Mouse (Mus musculus) gastrocnemius, postnatal 4 days (tissue): Measurements from ENCODE around the gene Pitx1. TPM values are rescaled to one million over a fixed set of nuclear protein-coding genes. Genes with fewer than 3 reads are reported as not detected.
A peak's percentile ranks its signal among the peaks of the same experiment; 100 is the strongest.

Source experiments
- DNase-seq, 2 experiments: peaks; one replicate each; pipeline ENCODE4 v3.0.0; 2021 to 2022; ENCODE audit warnings: low spot score in 2 of 2, mixed read lengths in 2 of 2
- total RNA-seq, 2 experiments: library from RNA; stranded (reverse); gene quantifications; 2 replicates each; pipeline ENCODE4 v1.2.3; 2021

The Pitx1 gene
- total RNA-seq, 2 experiments from 2014 or later: 5.3 to 5.8 TPM

- no peak for DNase-seq
Observed at GRCm38 (mm10) chr13:55831722-55832160, 4.3 kb downstream of the Pitx1 start.

GRCm38 (mm10) chr13:55830833-55831721 lies 4.9 kb downstream of the Pitx1 start:
- peak in 1 of 2 experiments; percentile 53 for DNase-seq

GRCm38 (mm10) chr13:55830081-55830832 lies 5.7 kb downstream of the Pitx1 start:
- peak in 1 of 2 experiments; percentile 44 for DNase-seq

GRCm38 (mm10) chr13:55829018-55829655 lies 6.9 kb downstream of the Pitx1 start:
- no peak for DNase-seq

- peak in 1 of 2 experiments; percentile 41 for DNase-seq
Observed at GRCm38 (mm10) chr13:55828141-55829017, 7.6 kb downstream of the Pitx1 start.

- DNase-seq: no peak
Observed at GRCm38 (mm10) chr13:55827679-55828140, 8.3 kb downstream of the Pitx1 start.

GRCm38 (mm10) chr13:55826796-55827678 lies 9.0 kb downstream of the Pitx1 start:
- DNase-seq: no peak

GRCm38 (mm10) chr13:55826008-55826671 lies 9.9 kb downstream of the Pitx1 start:
- peak; percentile 54 to 66 for DNase-seq

GRCm38 (mm10) chr13:55825245-55825681 lies 10.7 kb downstream of the Pitx1 start:
- peak in 1 of 2 experiments; percentile 40 for DNase-seq

- no peak for DNase-seq
Observed at GRCm38 (mm10) chr13:55824151-55824945, 11.6 kb downstream of the Pitx1 start.

DNA sequence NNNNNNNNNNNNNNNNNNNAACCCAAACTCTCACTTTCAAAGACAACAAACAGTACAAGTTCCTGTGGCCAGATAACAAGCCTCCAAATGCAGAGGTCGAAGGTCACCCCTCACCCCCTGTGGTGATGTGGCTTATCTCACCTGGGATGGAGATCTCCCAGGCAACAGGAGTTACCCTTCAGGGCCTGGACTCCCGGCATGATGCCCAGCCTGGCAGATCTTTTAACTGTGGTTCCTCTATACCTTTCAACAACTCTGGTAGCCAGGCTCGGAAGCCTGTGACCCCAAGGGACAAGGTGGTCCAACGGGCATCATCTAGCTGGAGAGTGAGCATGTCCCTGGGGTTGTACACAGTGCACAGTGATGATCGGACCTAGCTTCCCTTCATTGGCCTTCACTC lies 13.5 kb downstream of the Pitx1 start:
- DNase-seq: no peak

DNA sequence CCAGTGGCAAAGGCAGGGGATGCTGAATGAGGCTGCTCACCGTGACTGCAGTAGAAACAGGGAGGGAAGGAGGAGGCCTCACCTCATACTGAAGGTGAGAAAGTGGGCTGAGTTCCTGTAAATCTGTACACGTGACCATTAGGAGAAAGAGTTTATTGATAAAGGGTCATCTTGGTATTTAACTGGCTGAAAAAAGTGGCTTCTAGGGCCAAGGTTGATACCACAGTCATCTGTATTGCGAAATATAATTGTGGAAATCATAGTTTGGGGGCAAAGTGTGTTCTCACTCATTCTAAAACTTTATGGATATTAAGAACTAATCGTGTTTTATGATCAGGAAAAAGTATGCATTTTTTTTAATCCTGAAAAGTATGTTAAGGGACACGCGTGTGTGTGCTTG lies 21.2 kb downstream of the Pitx1 start:
- DNase-seq: no peak

GRCm38 (mm10) chr13:55813490-55814016 lies 22.4 kb downstream of the Pitx1 start:
- no peak for DNase-seq

GRCm38 (mm10) chr13:55810947-55811346 lies 25.0 kb downstream of the Pitx1 start:
- DNase-seq: no peak

DNA sequence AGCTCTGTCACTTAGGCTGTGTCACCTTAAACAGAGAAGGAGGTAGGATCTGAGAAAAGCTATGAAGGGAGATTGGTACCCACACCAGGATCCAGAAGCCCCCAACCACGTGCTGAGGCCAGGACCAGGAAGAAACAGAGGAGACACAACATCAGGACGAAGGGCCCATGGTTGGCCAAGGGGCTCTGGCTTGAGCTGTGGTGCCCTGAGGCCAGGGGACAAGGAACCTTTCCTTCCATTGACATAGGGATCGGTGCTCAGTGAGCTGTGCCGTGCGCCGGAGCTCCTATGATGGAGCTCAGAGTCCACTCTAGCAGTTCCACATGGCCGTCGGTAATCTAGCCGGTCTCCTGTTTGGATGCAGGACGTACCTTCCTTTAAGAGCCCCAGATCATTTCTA lies 26.3 kb downstream of the Pitx1 start:
- no peak for DNase-seq

DNA sequence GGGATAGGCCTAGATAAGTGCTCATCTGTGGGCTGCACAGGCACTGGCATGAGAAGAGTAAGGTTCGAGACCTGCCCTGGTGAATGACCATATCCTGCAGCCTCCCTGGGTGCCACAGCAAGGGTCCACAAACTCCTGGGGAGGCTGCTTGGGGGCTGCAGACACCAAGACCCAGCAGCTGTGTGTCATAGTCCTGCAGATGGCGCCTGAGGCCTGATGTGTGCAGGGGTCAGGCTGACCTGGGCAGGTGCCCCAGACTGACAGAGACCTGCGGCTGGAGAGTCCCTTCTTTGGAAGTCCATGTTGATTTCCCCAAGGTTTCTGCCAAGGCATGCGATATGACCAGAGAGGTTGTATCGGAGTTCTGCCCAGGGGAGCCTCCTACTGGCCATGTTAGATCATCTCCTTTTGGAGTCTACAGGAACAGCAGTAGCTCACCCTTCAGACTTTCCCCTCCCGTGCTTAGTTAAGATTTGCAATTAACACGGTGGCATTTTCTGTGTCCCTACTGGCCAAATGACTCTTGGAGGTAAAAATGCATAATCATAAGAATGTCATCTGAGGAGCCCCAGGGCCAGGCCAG lies 26.9 kb downstream of the Pitx1 start:
- DNase-seq: no peak

- DNase-seq: no peak
Observed at GRCm38 (mm10) chr13:55803973-55804372, 32.0 kb downstream of the Pitx1 start.
